In the genomic region with DNA sequence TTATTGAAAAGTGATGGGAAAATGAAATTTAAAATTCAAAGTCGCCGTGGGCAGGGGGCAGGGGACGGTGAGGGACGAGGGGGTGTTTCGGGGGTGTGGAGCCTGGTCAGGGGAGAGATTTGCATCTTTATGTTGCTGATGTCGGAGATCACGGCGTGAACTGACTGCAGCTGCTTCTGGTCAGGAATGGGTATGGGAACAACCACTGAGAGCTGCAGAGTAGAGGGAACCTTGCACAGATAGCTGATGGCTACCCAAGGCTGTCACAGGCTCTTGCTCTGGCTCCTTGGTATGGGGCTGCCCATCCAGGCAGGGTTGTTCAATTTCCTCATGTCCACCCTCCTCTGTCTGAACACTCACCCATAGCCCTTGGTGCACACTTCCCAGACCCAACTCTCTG, we compare ENCODE assay signal across 16 mouse cellular contexts.
A peak's percentile ranks its signal among the peaks of the same experiment; 100 is the strongest.
DNase-seq lines count a peak whose midpoint lies in the region; ATAC-seq and TF ChIP-seq lines count a peak whose summit lies in the region.
"Had no signal": no experiment of that assay in that cellular context is flagged by ENCODE, and none has a peak within 500 bp of the region (broad histone marks: within the 10 kb centered on the region; RNA-seq: fewer than 3 reads in every experiment).

No protein-coding gene starts in this region.

- H3K4me2 ChIP-seq in heart, embryonic 13.5 days = peak overlapping the region; percentile 26; the same call in 1 of the 2 replicates
- peak overlapping the region; percentile 37 for H3K4me2 ChIP-seq in embryonic facial prominence, embryonic 11.5 days (ENCODE audit: low read depth, low read length)
- peak overlapping the region; percentile 33 for H3K4me2 ChIP-seq in hindbrain, embryonic 12.5 days (replicated peaks)
- H3K4me2 ChIP-seq in midbrain, embryonic 12.5 days (replicated peaks) = peak overlapping the region; percentile 26
- H3K4me2 ChIP-seq: heart, embryonic 15.5 days; liver, embryonic 12.5 days had no signal

- H3K9ac ChIP-seq in heart, embryonic 13.5 days = no peak overlapping the region
- no peak overlapping the region for H3K9ac ChIP-seq in embryonic facial prominence, embryonic 11.5 days (replicated peaks; ENCODE audit: low read length)
- H3K9ac ChIP-seq in hindbrain, embryonic 12.5 days = no peak overlapping the region
- no peak overlapping the region for H3K9ac ChIP-seq in midbrain, embryonic 12.5 days (replicated peaks)
- H3K9ac ChIP-seq: heart, embryonic 15.5 days; liver, embryonic 12.5 days had no signal

- peaks cover 11% of the 10 kb centered on the region for H3K4me1 ChIP-seq in heart, embryonic 13.5 days
- peaks cover 14% of the 10 kb centered on the region for H3K4me1 ChIP-seq in embryonic facial prominence, embryonic 11.5 days (ENCODE audit: control insufficient read depth, insufficient read depth, low read length)
- peaks cover 34% of the 10 kb centered on the region for H3K4me1 ChIP-seq in hindbrain, embryonic 12.5 days
- H3K4me1 ChIP-seq in midbrain, embryonic 12.5 days = peaks cover 42% of the 10 kb centered on the region
- H3K4me1 ChIP-seq: liver, embryonic 12.5 days had no signal

- peaks cover 66% of the 10 kb centered on the region for H3K27me3 ChIP-seq in heart, embryonic 13.5 days (replicated peaks)
- H3K27me3 ChIP-seq in embryonic facial prominence, embryonic 11.5 days (ENCODE audit: control insufficient read depth, insufficient read depth, low read length) = no peaks in the 10 kb centered on the region; the same call in 1 of the 2 replicates
- peaks cover 44% of the 10 kb centered on the region for H3K27me3 ChIP-seq in hindbrain, embryonic 12.5 days
- peaks cover 54% of the 10 kb centered on the region for H3K27me3 ChIP-seq in midbrain, embryonic 12.5 days

- no peak for DNase-seq in heart, adult 9 months (ENCODE audit: low spot score in 2 of 2)
- peak; percentile 37 for DNase-seq in embryonic facial prominence, embryonic 11.5 days (ENCODE audit: low spot score)
- no peak for DNase-seq in cerebellum, adult 18-20 months
- DNase-seq in layer of hippocampus, adult 2 months (ENCODE audit: low spot score in 2 of 2) = no peak
- no peak for DNase-seq in adrenal gland, adult 18-20 months (ENCODE audit: low spot score in 2 of 2)
- DNase-seq: adrenal gland, adult 8-10 months; cerebellum, postnatal 10 days; gastrocnemius, postnatal 25 days; thymus, adult 2 months had no signal

- H3K4me3 ChIP-seq in heart, embryonic 13.5 days = no peak overlapping the region
- H3K4me3 ChIP-seq in embryonic facial prominence, embryonic 11.5 days (ENCODE audit: low read depth, low read length) = no peak overlapping the region
- H3K4me3 ChIP-seq in hindbrain, embryonic 12.5 days = no peak overlapping the region
- no peak overlapping the region for H3K4me3 ChIP-seq in midbrain, embryonic 12.5 days
- no peak overlapping the region for H3K4me3 ChIP-seq in layer of hippocampus, adult 2 months
- H3K4me3 ChIP-seq: heart, embryonic 15.5 days; left cerebral cortex, adult 2 months; liver, embryonic 12.5 days had no signal

- no peaks in the 10 kb centered on the region for H3K9me3 ChIP-seq in heart, embryonic 13.5 days
- no peaks in the 10 kb centered on the region for H3K9me3 ChIP-seq in embryonic facial prominence, embryonic 11.5 days (replicated peaks; ENCODE audit: control insufficient read depth, low read length)
- no peaks in the 10 kb centered on the region for H3K9me3 ChIP-seq in hindbrain, embryonic 12.5 days (replicated peaks)
- H3K9me3 ChIP-seq in midbrain, embryonic 12.5 days = no peaks in the 10 kb centered on the region
- H3K9me3 ChIP-seq: heart, embryonic 15.5 days; liver, embryonic 12.5 days had no signal

- no peak for TF ChIP-seq CTCF in layer of hippocampus, adult 2 months (conservative IDR thresholded peaks at IDR 0.05)

- ATAC-seq in heart, embryonic 13.5 days (ENCODE audit: extremely low read depth, insufficient number of reproducible peaks, low FRiP score, low TSS enrichment) = no peak
- no peak for ATAC-seq in embryonic facial prominence, embryonic 11.5 days (replicated peaks; ENCODE audit: insufficient number of reproducible peaks, low FRiP score, low TSS enrichment, low read depth)
- peak; percentile 53 for ATAC-seq in hindbrain, embryonic 12.5 days (ENCODE audit: low FRiP score)
- ATAC-seq in midbrain, embryonic 12.5 days (ENCODE audit: low FRiP score, low read depth) = peak; percentile 44; the same call in 1 of the 2 replicates
- ATAC-seq: inflammation-experienced regulatory T-cells, adult 6 months; liver, embryonic 12.5 days had no signal

- no peaks in the 10 kb centered on the region for H3K36me3 ChIP-seq in heart, embryonic 13.5 days
- no peaks in the 10 kb centered on the region for H3K36me3 ChIP-seq in embryonic facial prominence, embryonic 11.5 days (replicated peaks; ENCODE audit: control insufficient read depth, insufficient read depth, low read depth, low read length)
- no peaks in the 10 kb centered on the region for H3K36me3 ChIP-seq in hindbrain, embryonic 12.5 days
- H3K36me3 ChIP-seq in midbrain, embryonic 12.5 days = no peaks in the 10 kb centered on the region
- H3K36me3 ChIP-seq: heart, embryonic 15.5 days; liver, embryonic 12.5 days had no signal

- 43% methylated on average over 8 of the region's 8 CpGs for WGBS in heart, embryonic 13.5 days
- 15% methylated on average over 8 of the region's 8 CpGs for WGBS in embryonic facial prominence, embryonic 11.5 days
- 6% methylated on average over 8 of the region's 8 CpGs for WGBS in hindbrain, embryonic 12.5 days
- 7% methylated on average over 8 of the region's 8 CpGs for WGBS in midbrain, embryonic 12.5 days

- no peak overlapping the region for H3K27ac ChIP-seq in heart, embryonic 13.5 days (replicated peaks)
- 0 out of 2 replicates have a peak overlapping the region, but pooled peaks have one; percentile 35 for H3K27ac ChIP-seq in embryonic facial prominence, embryonic 11.5 days (replicated peaks; ENCODE audit: low read depth, low read length)
- no peak overlapping the region for H3K27ac ChIP-seq in hindbrain, embryonic 12.5 days
- H3K27ac ChIP-seq in midbrain, embryonic 12.5 days (replicated peaks) = 0 out of 2 replicates have a peak overlapping the region, but pooled peaks have one; percentile 7
- no peak overlapping the region for H3K27ac ChIP-seq in layer of hippocampus, adult 2 months
- H3K27ac ChIP-seq: heart, embryonic 15.5 days; left cerebral cortex, adult 2 months; liver, embryonic 12.5 days had no signal

Comparison
In these comparisons a context has a peak if more than half of its experiments do, and no peak if none do; other contexts are left out.
1. ATAC-seq: peak in hindbrain, embryonic 12.5 days (single experiment) and midbrain, embryonic 12.5 days (single experiment); none in heart, embryonic 13.5 days (single experiment) and embryonic facial prominence, embryonic 11.5 days (single experiment).
2. H3K27ac ChIP-seq: peak in embryonic facial prominence, embryonic 11.5 days (single experiment) and midbrain, embryonic 12.5 days (single experiment); none in heart, embryonic 13.5 days (single experiment), hindbrain, embryonic 12.5 days (single experiment) and layer of hippocampus, adult 2 months (single experiment).
3. Peak in every context shown above with its lines, with median percentiles within 50 percentile points of each other: H3K4me2 ChIP-seq.